Mouse (Mus musculus): ENCODE measurements around the gene Il3ra. TPM values are rescaled to one million over a fixed set of nuclear protein-coding genes. Genes with fewer than 3 reads are reported as not detected.

The Il3ra gene
- polyA plus RNA-seq, 1 experiment from 2014 or later = 1.4 TPM

DNA sequence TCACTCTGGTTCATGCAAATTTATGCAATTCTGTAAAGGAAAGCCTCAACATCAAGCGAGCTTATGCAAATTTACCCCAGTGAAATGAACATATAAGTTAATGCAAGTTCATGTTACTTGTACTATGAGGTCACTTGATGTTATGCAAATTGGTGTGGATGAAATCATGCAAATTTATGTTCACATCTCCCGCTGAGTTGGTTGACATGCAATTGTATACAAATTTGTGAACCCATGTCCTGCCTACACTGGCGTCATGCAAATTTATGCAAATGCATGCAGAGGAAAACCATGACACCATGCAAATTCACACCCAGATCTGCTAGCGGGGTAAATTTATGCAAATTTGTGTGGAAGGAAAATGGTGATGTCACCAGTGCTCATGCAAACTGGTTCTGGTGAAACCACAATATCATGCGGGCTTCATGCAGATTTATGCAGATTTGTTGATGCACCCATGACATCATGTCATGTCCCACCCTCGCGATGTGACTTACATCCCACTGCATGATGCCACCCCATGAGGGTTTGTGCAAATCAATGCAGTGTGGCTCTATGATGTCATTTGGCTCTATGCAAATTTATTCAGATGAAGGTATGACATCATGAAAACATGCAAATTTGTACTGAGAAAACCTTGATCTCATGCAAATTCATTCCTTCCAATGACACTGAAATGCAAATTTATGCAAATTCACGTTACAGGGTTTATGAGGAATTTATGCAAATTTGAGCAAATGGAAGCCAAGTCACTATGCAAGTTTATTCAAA lies 7.8 kb downstream of the Il3ra start:
- WGBS = 71% methylated on average over 8 of the region's 8 CpGs
- Histone ChIP-seq H3K9ac (replicated peaks; ENCODE audit: low read depth, low read length) (no peak overlapping the region), H3K36me3 (ENCODE audit: control insufficient read depth, insufficient read depth) (no peaks in the 10 kb centered on the region; the same call in 1 of the 2 replicates), H3K4me1 (replicated peaks; ENCODE audit: control insufficient read depth, insufficient read depth, low read length) (no peaks in the 10 kb centered on the region), H3K9me3 (ENCODE audit: control insufficient read depth, low read length) (peaks cover 30% of the 10 kb centered on the region), H3K27me3 (replicated peaks; ENCODE audit: control insufficient read depth, insufficient read depth, low read length) (no peaks in the 10 kb centered on the region), H3K4me2 (ENCODE audit: low read length) (no peak overlapping the region), H3K27ac (ENCODE audit: low read length) (no peak overlapping the region), H3K4me3 (replicated peaks; ENCODE audit: low read length) (no peak overlapping the region)
- peak; percentile 11; the same call in 1 of the 2 replicates for ATAC-seq

DNA sequence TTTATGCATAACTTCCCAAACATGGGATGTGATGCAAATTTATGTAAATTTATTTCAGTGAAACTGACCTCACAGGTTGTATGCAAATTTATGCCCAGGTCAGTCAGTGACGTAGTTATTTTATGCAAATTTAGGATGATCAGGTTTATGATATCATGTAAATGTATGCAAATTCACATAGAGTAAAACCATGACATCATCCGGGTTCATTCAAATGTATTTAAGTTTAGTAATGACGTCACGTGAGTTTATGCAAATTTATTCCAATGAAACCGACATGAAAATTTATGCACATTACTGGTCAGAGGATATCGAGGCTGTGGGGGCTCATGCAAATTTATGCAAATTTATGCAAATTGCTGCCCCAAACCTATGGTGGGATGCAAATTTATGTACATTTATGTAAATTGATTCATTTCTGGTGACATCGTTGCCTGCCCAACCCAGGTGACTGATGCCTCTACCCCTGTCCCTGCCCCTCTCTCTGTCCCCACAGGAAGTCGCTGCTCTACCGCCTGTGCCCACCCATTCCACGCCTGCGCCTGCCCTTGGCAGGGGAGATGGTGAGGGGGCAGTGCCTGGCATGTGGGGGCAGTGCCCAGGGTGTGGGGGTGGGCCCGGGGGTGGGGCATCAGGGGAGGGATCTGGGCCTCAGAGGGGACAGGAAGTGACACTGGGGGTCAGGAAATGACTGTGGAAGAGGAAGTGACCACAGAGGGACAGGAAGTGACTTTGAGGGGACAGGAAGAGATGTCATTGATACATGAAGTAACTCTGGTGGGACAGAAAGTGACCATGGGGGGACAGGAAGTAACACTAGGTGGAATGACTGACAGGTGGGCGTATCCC lies 8.7 kb downstream of the Il3ra start:
- peak; percentile 19; the same call in 1 of the 2 replicates for ATAC-seq
- H3K27ac ChIP-seq (ENCODE audit: low read length) = no peak overlapping the region
- H3K36me3 ChIP-seq (ENCODE audit: control insufficient read depth, insufficient read depth) = no peaks in the 10 kb centered on the region; the same call in 1 of the 2 replicates

DNA sequence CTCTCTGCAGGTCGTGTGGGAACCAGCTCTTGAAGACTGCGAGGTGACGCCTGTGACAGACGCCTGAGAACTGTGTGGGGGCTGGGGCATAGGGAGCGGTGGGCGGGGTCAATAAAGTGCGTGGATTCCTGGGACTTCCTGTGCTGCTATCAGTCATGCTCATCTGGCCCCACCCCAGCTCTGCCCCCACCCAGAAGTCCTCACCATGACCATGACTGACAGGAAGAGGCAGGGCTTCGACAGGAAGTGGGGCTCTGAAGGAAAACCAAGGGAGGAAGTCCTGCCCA lies 9.2 kb downstream of the Il3ra start:
- Histone ChIP-seq H3K27ac (ENCODE audit: low read length) (no peak overlapping the region), H3K9me3 (ENCODE audit: control insufficient read depth, low read length) (peaks cover 22% of the 10 kb centered on the region), H3K4me1 (replicated peaks; ENCODE audit: control insufficient read depth, insufficient read depth, low read length) (no peaks in the 10 kb centered on the region), H3K36me3 (ENCODE audit: control insufficient read depth, insufficient read depth) (no peaks in the 10 kb centered on the region; the same call in 1 of the 2 replicates), H3K27me3 (replicated peaks; ENCODE audit: control insufficient read depth, insufficient read depth, low read length) (no peaks in the 10 kb centered on the region), H3K4me3 (replicated peaks; ENCODE audit: low read length) (no peak overlapping the region), H3K9ac (replicated peaks; ENCODE audit: low read depth, low read length) (no peak overlapping the region), H3K4me2 (ENCODE audit: low read length) (no peak overlapping the region)
- no peak for ATAC-seq
- 93% methylated on average over 8 of the region's 8 CpGs for WGBS

More for the DNA sequence above, 8.7 kb downstream of the Il3ra start:
- no peak overlapping the region for H3K9ac ChIP-seq (replicated peaks; ENCODE audit: low read depth, low read length)
- H3K27me3 ChIP-seq (replicated peaks; ENCODE audit: control insufficient read depth, insufficient read depth, low read length) = no peaks in the 10 kb centered on the region
- WGBS = 79% methylated on average over 13 of the region's 13 CpGs
- no peak overlapping the region for H3K4me3 ChIP-seq (replicated peaks; ENCODE audit: low read length)
- no peak overlapping the region for H3K4me2 ChIP-seq (ENCODE audit: low read length)
- no peaks in the 10 kb centered on the region for H3K4me1 ChIP-seq (replicated peaks; ENCODE audit: control insufficient read depth, insufficient read depth, low read length)
- peaks cover 22% of the 10 kb centered on the region for H3K9me3 ChIP-seq (ENCODE audit: control insufficient read depth, low read length)

DNA sequence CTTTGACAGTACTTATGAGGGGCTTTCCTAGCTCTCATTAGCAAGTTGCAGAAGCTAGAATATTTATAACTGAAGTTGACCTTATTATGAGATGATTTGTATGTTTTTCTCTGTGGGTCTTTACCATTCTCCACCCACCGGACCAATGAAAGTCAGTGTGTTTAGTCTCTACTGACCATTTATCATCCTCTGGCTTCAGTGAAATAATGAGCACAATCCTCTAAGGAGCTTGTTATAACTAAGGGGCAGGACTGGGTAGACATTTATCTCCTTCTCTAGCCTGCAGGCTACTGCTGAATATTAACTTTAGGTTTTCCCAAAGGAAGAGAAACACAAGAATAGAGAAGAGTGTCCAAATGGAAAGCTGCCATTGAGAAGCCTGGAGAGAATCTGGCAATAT lies 49.5 kb downstream of the Il3ra start:
- no peak overlapping the region for H3K4me3 ChIP-seq (replicated peaks; ENCODE audit: low read length)
- H3K9ac ChIP-seq (replicated peaks; ENCODE audit: low read depth, low read length) = no peak overlapping the region
- H3K36me3 ChIP-seq (ENCODE audit: control insufficient read depth, insufficient read depth) = no peaks in the 10 kb centered on the region
- H3K27ac ChIP-seq (ENCODE audit: low read length) = no peak overlapping the region
- 97% methylated on average over 1 of the region's 1 CpGs for WGBS
- no peak for ATAC-seq
- H3K9me3 ChIP-seq (ENCODE audit: control insufficient read depth, low read length) = no peaks in the 10 kb centered on the region
- no peaks in the 10 kb centered on the region for H3K27me3 ChIP-seq (replicated peaks; ENCODE audit: control insufficient read depth, insufficient read depth, low read length)
- H3K4me1 ChIP-seq (replicated peaks; ENCODE audit: control insufficient read depth, insufficient read depth, low read length) = no peaks in the 10 kb centered on the region
- no peak overlapping the region for H3K4me2 ChIP-seq (ENCODE audit: low read length)

DNA sequence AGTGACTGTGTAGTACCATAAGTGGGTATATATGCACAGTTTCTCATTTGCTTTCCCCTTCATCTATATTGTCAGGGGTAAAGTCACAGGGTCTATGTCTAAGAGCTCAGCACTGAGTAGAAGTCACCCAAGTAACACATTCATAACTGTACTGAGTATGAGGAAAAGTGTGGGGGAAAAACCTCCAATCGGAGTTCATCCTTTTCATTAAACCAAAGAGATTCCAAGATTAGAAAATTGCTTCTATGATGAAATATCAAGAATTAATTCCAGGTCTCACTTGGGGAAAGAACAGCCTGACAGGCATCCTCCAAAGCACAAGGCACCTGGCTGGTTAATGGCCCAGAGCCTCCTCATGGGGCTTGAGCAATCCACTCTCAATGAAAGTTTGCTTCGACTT lies 54.9 kb downstream of the Il3ra start, which contains the start of gene Olfr721-ps1:
Gene Olfr721-ps1, plus strand, starts transcription at position 301 of the 400 bp plus-strand sequence.
- Histone ChIP-seq H3K4me3 (replicated peaks; ENCODE audit: low read length) (no peak within 1 kb of the TSS), H3K27ac (ENCODE audit: low read length) (no peak within 1 kb of the TSS), H3K9ac (replicated peaks; ENCODE audit: low read depth, low read length) (no peak within 1 kb of the TSS), H3K9me3 (ENCODE audit: control insufficient read depth, low read length) (0 out of 2 replicates have a peak, but pooled peaks cover 3% of the 10 kb centered on the region), H3K4me2 (ENCODE audit: low read length) (no peak within 1 kb of the TSS), H3K27me3 (replicated peaks; ENCODE audit: control insufficient read depth, insufficient read depth, low read length) (no peaks in the 10 kb centered on the region), H3K36me3 (ENCODE audit: control insufficient read depth, insufficient read depth) (no peaks in the 10 kb centered on the region), H3K4me1 (replicated peaks; ENCODE audit: control insufficient read depth, insufficient read depth, low read length) (no peaks in the 10 kb centered on the region)
- WGBS = 90% methylated on average over 2 of the region's 2 CpGs
- ATAC-seq = no peak

Other genes with a start within 250 kb of the Il3ra start
- gene Psmd6, start 225.3 kb upstream of the Il3ra start, polyA plus RNA-seq (2015; fragmentation: Nextera tagmentation; extraction: Ambion mirVana) = 275 and 281 TPM in 2 replicates
- gene Olfr720, start 159.4 kb upstream of the Il3ra start, polyA plus RNA-seq (2015; fragmentation: Nextera tagmentation; extraction: Ambion mirVana) = not detected in 2 replicates
- not detected in 2 replicates for gene Olfr31, start 23.4 kb upstream of the Il3ra start, polyA plus RNA-seq (2015; fragmentation: Nextera tagmentation; extraction: Ambion mirVana)
- gene Olfr721-ps1, start 55.0 kb downstream of the Il3ra start, polyA plus RNA-seq (2015; fragmentation: Nextera tagmentation; extraction: Ambion mirVana) = not detected in 2 replicates

All from forebrain, embryonic 16.5 days (tissue).